Mouse (Mus musculus): ENCODE results near the gene Ctdsp1.

- TF ChIP-seq POLR2A (IDR thresholded peaks at IDR 0.05; ENCODE audit: borderline replicate concordance, low read depth, low read length) (no peak), CTCF (IDR thresholded peaks at IDR 0.05; ENCODE audit: low read depth, low read length) (peak; percentile 42)
These were observed 912 bp upstream of the Ctdsp1 start for GRCm38 (mm10) chr1:74390287-74390906.

All from bone marrow macrophage, adult 2 months (primary cell).